Mouse (Mus musculus): ENCODE results near the gene Eif3l.

Gene Eif3l

GRCm38 (mm10) chr15:79048186-79048585 lies 26.8 kb upstream of the Eif3l start:
- CTCF ChIA-PET: no interaction called here

DNA sequence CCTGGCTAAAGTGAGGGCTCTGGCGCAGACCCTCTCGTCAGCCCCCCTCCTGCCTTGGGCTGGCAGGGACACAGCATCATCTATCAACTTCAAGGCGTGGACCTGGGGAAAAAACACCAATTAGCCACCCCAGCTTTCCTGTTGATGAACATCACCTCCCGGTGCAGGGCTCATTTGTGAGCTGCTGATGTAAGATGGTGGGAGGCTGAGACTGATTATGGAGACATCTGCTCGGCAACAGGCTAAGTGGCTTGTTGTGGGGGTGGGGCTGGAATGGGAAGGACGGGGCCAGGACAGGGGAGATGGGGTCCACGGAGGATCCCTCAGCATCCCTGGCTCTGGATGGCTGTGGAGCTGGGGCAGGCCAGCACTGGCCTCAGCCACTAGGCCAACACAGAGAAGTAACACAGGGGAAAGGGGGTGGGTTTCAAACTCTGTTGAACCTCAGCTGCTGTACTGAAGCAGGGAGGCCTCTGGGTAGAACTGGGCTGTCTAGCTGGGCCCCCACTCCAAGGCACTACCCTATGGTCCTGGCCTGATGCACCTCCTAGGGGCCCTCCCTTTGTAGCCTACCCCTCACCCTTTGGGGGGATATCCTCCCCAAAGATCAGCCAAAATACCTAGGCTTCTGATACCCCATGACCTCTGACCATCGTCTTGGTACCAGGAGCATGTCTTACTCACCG lies 24.7 kb upstream of the Eif3l start:
- CTCF ChIA-PET: no interaction called here

GRCm38 (mm10) chr15:79050964-79051363 lies 24.0 kb upstream of the Eif3l start:
- CTCF ChIA-PET: no interaction called here

- CTCF ChIA-PET: no interaction called here
Observed at GRCm38 (mm10) chr15:79051461-79052360, 23.3 kb upstream of the Eif3l start.

DNA sequence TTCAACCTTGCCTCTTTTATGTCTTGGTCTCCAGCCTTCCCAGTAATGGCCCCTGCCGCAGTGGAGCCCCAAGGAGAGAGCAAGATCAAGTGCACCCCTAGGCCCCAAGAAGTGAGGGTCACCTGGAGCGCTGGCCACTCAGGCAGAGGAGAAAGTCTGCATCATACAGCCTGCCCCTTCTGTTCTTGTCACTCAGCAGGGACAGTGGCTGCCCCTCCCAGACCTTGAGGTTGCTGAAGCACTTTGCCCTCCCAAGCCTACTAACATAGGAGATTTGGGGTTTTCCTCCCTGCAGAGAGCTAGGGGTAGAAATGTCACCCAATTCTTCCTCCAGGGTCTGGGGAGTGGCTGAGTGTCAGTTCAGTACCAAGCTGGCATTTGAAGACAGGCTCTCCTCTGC lies 22.6 kb upstream of the Eif3l start:
- CTCF ChIA-PET: no interaction called here

GRCm38 (mm10) chr15:79056601-79057000 lies 18.4 kb upstream of the Eif3l start:
- CTCF ChIA-PET: interaction anchor here (1.0 kb wide), 1 partner anchor 11 kb away, joined by 3 read pairs; no protein-coding TSS in a partner anchor

GRCm38 (mm10) chr15:79057850-79058249 lies 17.1 kb upstream of the Eif3l start:
- CTCF ChIA-PET: no interaction called here

DNA sequence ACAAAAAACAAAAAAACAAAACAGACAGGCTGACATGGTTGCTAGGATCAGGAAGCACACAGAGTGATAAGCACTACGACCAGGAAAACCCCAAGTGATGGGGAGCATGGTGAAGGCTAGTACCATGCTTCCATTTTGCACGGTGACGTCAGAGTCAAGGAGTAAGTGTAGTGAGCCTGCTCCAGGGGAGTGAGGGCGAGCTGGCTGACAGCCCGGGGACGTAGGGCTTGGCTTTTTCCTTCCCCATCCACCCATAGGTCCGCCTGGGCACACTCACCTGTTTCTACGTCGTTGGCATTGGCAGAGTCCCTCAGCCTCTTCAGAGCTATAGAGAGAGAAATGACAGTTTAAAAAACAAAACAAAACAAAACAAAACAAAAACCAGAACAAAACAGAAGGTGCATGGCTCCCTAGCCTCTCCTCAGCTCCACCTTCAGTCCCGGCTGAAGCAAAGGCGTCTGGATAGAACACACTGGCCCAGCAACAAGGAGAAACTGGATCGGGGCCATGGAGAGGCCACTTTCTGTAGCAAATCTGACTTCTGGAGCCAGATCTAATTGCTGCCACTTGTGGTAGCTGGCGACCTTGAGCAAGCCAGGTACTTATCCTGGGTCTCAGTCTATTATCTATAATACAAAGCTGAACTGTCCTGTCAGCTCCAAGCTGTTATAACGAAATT lies 14.0 kb upstream of the Eif3l start:
- CTCF ChIA-PET: no interaction called here

GRCm38 (mm10) chr15:79062376-79063159 lies 12.4 kb upstream of the Eif3l start, which contains the start of gene Ankrd54:
TSS of gene Ankrd54 (minus strand) at chr15:79062893.
- CTCF ChIA-PET: interaction anchor here (0.7 kb wide), 1 partner anchor 59 kb away, joined by 9 read pairs; no protein-coding TSS in a partner anchor

GRCm38 (mm10) chr15:79063160-79063740 lies 11.7 kb upstream of the Eif3l start:
- CTCF ChIA-PET: interaction anchor here (0.7 kb wide), 2 partner anchors 59 to 839 kb away, joined by 3 to 9 read pairs; no protein-coding TSS in a partner anchor

GRCm38 (mm10) chr15:79065086-79065770 lies 9.8 kb upstream of the Eif3l start:
- CTCF ChIA-PET: interaction anchor here (0.5 kb wide), 1 partner anchor 215 kb away, joined by 4 read pairs; no protein-coding TSS in a partner anchor

GRCm38 (mm10) chr15:79066276-79066675 lies 8.7 kb upstream of the Eif3l start:
- CTCF ChIA-PET: no interaction called here

DNA sequence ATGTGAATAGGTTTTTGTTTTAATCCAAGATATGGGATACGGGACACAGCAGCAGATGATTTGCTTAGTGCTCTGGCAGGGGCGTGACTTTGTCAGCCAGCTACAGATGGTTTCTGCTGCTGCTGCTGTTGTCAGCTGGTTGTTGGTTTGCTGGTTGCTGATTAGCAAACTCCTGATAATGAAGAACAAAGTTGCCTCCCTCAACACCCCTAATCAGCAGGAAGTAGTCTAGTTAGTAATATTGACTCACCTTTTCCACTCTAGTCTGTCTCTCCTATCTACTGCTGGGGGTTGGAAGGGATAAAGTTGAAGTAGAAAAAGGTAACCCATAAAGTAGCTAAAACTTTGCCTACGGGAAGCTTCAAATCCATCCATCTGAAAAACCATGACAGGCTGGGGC lies 7.3 kb upstream of the Eif3l start:
- CTCF ChIA-PET: interaction anchor here (0.7 kb wide), 1 partner anchor 11 kb away, joined by 3 read pairs; no protein-coding TSS in a partner anchor

GRCm38 (mm10) chr15:79068416-79068815 lies 6.6 kb upstream of the Eif3l start:
- CTCF ChIA-PET: interaction anchor here (0.7 to 0.8 kb wide), 2 partner anchors 12 to 31 kb away, joined by 3 read pairs; no protein-coding TSS in a partner anchor

DNA sequence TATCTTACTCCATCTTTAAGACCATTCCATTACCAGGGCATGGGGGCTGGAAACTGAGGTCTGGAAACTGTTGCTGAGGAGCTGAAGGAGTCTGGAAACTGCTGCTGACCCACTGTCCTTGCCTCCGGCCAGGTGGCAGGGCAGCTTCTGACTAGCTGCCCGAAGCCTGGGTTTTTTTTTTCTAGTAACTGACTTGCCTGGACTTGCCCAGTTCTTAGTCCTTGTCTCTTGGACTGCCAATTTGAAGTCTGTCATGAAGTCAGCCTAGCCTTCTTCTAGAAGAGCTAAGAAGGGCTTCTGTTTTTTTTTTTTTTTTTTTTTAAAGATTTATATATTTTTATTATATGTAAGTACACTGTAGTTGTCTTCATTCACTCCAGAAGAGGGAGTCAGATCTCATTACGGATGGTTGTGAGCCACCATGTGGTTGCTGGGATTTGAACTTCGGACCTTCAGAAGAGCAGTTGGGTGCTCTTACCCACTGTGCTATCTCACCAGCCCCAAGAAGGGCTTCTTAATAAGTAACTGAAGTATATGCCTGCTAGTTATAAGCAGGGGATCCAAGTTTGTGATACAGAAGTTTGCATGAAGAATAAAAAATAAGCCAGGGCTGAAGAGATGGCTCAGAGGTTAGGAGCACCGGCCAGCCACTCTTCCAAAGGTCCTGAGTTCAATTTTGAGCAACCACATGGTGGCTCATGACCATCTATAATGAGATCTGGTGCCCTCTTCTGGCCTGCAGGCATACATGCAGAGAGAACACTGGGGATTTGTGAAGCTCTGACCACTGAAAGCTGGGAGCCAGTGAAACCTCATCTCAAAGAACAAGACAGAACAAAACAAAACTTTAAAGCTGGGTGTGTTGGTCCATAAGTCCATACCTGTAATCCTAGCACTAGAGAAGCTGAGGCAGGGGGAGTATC lies 3.6 kb upstream of the Eif3l start:
- CTCF ChIA-PET: interaction anchor here (0.6 to 1.3 kb wide), 4 partner anchors 45 to 211 kb away, joined by 3 to 9 read pairs (median 5); partner anchors contain the start of gene Pdxp

DNA sequence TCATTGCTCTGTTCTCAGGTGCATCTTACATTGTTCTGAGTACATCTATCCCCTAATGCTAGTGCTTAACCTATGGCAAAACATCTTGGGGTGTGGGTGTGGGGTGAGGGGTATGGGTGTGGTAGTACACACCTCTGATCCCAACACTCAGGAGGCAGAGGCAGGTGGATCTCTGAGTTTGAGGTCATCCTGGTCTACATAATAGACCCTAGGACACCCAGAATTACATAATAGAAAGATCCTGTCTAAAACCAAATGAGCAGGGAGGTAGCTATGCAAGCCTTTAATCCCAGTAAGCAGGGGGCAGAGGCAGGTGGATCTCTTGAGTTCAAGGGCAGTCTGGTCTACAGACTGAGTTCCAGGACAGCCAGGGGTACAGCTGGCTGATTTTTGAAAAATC lies 1.2 kb upstream of the Eif3l start:
- CTCF ChIA-PET: no interaction called here

- CTCF ChIA-PET: no interaction called here
Observed at GRCm38 (mm10) chr15:79074446-79074845, 533 bp upstream of the Eif3l start.

GRCm38 (mm10) chr15:79075658-79076365 lies 833 bp downstream of the Eif3l start:
- CTCF ChIA-PET: interaction anchor here (0.6 kb wide), 1 partner anchor 70 kb away, joined by 4 read pairs; no protein-coding TSS in a partner anchor

Data from spleen, embryonic (tissue).